Mouse (Mus musculus): ENCODE results near the gene Csmd2.

DNA sequence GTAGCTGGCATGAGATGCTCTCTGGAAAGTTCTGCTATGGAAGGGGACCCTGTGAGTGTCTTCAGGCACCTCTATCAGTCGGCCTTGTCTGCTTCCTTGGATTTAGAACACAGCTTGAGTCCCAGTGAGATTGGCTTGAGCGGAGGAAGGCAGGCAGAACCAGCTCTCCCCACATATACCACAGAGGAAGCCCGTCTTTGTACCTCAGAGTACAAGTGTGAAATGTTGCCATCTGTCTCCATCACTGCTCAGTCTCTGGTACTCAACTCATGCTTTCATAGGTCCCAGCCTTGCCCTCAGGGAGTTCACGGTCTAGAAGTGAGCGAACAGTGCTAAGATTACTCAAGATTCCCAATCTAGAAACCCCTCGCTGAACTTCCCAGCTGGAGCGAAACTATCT is 352.8 kb downstream of the Csmd2 start:
- TF ChIP-seq CTCF (IDR thresholded peaks at IDR 0.05; ENCODE audit: control insufficient read depth, insufficient read depth, low read length) (no peak), POLR2A (IDR thresholded peaks at IDR 0.05; ENCODE audit: borderline replicate concordance, control insufficient read depth, low read depth, low read length) (no peak)
